Mouse (Mus musculus) layer of hippocampus, adult 9-11 months (tissue): ENCODE results near the gene Adrm1.
A peak's percentile ranks its signal among the peaks of the same experiment; 100 is the strongest.
"Not testable (repeated sequence)": the region's sequence is repeated elsewhere in the genome, so short reads cannot be mapped to it uniquely, and the experiment has no call there.

Source experiments
- DNase-seq: peaks from one replicate; pipeline ENCODE4 v3.0.0; 2022

Adrm1 gene

DNA sequence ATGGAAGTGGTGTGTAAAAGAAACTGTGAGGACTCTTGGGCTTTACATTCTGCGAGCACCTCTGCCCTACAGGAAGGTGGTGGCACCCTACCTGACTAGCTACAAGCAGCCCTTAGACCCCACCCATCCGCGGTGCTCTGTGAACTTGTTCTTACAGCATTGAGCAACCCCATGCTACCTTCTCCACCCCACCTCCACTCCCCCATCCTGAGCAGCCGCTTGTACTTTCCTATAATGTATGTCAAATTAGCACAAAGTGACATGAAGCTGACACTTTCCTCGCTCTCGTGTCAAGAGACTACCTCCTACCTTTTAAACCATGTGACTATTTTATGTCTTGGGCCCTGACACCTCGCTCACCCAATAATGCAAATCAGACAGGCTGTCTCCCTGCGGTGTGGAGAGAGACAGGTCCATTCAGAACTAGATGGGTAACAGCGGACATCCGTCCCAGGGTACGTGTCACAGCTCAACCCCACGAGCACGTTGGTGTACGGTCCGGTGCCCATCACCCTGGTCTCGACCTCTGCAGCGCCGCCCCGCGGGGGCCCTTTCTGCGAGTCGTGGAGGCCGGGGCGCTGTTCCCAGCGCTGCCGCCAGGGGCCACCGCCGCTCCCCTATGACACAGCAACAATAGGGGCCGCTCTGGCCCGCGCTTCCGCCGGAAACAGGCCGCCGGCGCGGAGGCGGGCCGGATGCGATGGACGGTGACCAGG lies at the start of gene Adrm1:
Adrm1 (plus strand) TSS at position 680 of the 716 bp plus-strand sequence.
- peak; percentile 98 for DNase-seq

DNA sequence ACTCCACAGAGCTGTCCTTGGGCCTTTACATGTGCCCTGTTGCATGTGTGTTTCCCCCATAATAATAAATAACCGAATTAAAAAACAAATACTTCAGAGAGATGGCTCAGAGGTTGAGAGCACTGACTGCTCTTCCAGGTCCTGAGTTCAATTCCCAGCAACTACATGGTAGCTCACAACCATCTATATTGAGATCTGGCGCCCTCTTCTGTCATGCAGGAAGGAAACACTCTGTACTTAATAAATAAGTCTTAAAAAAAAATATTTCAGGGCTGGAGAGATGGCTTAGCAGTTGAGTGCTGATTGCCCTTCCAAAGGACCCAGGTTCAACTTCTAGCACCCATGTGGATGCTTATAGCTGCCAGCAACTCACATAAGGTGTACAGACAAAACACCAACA lies 47.1 kb upstream of the Adrm1 start:
- no peak for DNase-seq

DNA sequence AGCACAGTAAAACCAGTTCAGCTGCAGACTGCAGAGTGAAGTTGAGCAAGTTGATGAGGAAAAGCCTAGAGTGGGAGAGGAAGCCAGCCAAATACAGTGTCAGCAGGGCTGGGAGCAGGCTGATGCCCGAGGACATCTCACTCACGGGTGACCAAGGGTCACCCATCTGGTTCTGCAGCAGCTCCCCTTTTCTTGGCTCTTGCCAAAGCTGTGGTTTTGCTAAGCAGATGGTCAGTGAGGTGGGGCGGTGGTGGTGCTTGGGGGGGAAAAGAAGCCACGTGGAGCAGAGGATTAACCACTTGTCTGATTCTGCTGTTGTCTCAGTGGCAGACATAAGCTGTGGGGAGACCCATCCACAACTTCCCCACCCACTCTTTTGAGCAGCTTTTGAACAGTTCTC lies 45.1 kb upstream of the Adrm1 start:
- peak; percentile 67 for DNase-seq

DNA sequence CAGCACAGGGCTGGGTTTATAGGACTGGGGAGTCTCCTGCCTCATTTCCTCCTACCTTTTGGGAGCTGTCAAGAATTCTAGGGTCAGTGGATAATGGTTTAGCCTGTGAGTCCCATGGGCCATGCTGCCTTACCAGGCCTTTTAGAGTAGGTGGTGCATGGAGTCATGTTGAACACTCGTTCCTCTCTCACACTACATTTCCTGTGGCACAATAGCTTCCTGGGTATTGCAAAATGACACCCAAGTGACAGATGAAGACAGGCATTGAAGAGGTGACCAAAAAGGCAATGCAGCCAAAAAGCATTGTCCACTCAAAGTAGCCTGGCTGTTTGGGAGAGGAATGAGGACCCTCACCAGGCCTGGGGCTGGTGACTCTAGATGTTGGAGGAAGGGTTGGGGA lies 43.6 kb upstream of the Adrm1 start:
- no peak for DNase-seq

DNA sequence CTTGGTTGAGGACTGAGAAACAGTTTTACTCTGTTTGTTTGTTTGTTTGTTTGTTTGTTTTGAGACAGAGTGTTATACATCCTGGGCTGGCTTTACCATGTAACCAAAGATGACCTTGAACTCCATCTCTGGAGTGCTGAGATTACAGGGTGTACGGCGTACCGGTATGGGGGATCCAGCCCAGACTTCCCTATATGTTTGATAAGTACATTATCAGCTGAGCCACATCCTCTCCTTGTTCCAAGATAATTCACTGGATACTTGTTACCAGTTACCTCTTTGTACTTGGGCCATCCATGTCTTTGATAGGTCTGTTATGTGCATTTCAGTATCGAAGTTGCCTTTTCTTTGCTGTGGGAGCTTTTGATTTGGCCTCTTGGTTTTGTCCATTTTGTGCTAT lies 38.1 kb upstream of the Adrm1 start:
- no peak for DNase-seq

DNA sequence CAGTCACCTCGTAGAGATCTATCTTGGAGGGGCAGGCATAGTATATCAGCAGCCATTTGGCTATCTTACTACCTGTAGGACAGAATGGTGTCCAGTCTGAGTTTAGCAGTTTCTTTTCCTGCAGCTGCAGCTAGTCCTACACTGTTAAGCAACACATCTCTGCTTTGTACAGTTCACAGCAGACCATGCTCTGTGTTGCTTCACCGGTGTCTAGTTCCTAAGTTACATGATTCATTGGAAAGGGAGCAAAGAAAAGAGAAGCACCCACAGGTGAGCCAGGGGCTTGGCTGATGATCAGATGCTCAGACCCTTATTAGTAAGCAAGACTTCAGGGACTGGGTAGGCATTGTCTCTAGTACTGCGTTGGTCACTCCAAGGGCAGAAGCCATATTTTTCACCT lies 37.4 kb upstream of the Adrm1 start:
- DNase-seq = no peak

DNA sequence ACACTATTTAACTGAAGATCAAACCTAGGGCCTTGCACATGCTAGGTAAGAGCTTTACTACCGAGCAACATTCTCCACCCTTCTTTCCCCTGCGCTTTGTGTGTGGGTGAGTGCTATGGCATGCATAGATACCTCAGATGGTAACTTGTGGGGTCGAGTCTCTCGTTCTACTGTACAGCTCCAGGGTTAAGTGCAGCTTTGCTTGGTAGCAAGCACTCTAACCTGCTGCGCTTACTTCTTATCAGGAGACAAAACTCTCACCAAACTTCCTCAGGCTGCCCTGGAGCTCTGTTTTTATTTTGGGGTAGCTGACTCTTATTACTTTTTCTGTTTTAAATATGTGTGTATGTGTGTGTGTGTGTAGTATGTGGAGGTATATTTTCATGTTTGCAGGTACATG lies 35.9 kb upstream of the Adrm1 start:
- DNase-seq = no peak

DNA sequence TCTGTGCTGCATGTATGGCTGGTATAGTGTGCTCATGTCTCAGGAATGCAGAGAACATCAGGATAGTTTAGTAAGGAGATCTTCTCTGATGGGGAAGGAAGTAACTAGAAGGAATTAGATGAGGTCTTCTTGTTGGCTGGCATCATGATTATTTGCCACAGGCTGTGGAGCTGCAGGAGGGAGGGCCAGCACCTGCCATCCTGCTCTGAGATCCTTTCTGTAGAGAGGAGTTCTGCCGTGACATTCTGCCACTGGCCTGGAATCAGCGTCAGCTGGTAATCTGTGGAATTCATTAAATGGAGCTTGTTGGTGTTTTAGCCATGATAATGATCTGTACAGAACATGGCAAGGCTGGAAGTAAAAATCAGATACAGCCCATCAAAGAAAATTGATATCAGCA lies 25.2 kb upstream of the Adrm1 start:
- no peak for DNase-seq

DNA sequence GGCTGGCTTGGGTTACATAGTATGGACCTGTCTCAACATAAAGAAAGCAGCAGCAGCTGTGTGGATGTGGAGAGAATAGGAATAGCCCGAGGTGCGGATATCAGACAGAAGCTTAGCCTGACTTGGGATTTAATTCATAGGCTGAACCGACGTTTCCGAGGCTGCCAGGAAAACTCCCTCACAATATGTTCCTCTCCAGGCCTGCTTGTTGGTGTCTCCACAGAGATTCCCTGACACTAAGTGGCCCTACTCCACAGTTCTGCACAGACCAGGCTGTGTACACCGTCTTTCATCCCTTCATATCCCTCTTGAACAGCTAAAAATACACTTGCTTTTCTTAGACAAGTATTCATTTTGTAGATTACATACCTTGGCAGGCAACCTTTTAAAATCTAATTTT lies 23.9 kb upstream of the Adrm1 start:
- DNase-seq = no peak

DNA sequence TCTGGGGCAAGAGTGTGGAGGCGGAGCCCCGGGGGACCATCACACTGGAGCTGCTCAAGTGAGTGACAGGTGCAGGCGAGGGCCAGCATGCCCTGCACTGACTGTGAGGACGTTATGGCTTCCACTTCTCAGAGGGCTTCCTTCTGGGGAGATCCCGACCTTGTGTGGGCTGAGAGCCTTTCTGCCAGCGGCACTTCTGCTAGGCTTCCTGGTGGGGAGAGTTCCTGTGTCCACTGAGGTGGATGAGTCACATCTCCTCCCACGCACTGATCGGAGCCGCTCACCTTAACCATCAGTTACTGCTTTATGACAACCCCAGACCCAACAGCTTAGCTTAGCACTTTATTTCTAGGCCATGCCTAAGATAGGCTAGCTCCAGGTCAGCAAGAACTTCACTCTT lies 22.7 kb upstream of the Adrm1 start:
- no peak for DNase-seq

DNA sequence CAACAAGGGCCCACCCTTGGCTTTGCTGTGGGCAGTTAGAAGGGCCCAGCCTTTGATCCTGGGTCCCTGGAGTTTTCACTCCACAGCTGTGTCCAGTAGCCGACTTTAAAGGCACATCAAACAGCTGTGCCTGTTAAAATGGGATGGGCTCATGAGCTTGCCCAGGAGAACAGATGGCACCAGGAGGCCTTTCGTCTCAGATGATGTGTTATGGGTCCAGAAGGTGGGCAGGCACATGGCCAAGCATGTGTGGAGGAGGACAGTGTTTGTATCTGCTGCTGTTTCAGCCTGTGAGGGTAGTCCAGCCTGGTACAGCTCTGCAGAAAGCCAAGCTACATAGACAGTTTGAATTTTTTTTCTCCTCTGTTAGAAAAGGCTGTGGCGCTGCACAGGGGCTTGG lies 16.5 kb upstream of the Adrm1 start:
- peak; percentile 55 for DNase-seq

DNA sequence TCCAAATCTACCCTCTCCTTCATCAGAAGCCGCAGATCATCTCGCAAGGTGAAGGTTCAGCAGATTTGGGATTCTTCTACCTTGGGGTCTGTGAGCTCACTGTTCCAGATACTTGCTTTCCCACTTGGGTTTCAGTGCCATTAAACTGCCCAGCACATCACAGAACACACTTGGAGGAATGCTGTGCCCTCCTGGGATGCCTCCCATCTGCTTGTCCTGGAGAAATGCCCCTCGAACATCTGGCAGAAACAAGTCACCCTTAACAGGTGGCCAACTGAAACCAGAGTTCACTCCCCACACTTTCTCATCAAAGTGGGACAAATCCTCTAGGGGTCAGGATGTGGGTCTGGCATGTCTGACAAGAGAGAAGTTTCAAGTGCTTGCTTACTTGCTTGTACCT lies 12.7 kb upstream of the Adrm1 start:
- no peak for DNase-seq

DNA sequence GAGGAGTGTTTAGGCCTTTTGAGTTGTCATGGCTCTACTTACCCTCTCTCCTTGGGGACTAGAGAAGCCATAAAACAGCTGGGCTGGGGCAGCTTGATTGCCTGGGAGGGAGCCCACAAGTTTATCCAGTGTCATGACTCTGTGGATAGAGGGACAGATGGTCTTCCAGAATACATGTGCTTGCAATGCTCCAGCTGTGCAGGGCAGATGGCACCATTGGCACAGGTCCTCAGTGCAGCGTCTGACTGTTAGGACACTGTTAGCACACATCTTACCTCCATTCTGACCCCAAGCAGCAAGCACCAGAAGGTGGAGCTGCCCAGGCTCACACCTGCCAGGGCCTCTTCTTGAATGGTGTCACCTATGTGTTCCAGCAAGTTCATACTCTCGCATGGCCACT lies 5.4 kb upstream of the Adrm1 start:
- no peak for DNase-seq

DNA sequence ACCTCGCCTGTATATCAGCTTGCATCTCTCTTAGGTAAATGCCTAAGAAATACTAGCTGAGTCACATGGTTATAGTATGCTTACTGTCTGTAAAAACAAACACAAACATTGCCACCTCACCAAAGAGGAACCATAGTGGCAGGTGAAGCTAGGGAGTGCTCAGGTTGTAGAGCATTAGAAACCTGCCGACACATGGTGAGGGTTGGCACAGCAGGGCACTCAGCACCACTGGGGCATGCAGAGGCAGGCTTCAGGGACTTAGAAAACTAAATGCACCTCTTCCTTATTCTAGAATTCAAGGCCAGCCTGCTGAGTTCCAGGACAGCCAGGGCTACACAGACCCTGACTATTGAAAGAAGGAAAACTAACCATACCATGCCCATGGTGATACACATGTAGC lies 4.4 kb upstream of the Adrm1 start:
- no peak for DNase-seq

DNA sequence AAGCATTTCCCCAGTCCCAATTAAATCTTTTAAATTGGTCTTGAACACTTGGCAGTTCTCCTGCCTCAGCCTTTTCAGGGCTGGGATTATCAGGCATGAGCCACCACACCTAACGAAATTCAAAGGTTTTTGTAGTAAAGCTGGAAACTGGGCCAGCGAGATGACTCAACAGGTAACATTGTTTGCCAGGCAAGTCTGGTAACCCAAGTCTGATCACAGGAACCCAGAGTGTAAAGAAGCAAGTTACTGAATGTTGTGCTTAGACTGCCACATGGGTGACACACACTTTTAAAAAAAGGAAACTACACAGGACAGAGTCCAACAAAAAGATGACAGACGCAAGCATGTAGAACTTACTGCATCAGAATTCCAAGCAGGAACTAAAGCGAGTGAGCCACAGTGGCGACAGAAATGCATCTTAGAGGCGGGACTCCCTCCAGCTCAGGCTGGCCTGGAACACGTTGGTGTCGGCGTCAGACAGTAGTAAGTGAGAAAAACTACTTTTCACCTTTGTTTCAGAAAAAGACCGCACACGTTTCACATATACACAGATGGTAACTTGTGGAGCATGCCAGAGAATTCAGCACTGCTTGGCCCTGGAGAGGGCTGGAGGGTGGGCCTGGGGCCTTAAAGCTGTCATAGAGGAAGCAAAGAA lies 1.0 kb upstream of the Adrm1 start:
- no peak for DNase-seq

DNA sequence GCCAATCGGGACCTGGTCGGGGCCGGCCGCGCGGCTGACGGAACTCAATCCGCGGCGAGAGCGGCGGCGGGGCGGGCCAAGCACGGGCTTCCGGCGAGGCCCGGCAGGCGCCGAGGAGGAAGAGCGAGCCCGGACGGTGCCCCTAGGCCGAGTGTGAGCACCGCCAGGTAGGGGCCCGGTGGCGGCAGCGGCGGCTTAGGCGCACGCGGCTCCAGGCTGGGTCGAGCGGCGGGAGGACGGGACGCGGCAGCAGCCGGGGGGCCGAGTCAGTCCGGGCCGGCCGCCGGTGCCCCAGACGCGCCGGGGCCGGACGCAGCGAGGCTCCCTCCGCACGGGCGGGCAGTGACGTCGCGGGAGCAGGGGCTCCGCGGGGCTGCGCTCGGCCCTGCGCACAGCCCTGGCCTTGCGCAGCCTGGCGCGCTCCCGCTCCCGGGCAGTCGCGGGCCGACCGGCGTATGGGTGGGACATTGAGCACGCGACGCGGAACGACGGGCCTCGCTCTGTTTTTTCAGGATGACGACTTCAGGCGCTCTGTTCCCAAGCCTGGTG lies 311 bp downstream of the Adrm1 start:
- DNase-seq = no peak

DNA sequence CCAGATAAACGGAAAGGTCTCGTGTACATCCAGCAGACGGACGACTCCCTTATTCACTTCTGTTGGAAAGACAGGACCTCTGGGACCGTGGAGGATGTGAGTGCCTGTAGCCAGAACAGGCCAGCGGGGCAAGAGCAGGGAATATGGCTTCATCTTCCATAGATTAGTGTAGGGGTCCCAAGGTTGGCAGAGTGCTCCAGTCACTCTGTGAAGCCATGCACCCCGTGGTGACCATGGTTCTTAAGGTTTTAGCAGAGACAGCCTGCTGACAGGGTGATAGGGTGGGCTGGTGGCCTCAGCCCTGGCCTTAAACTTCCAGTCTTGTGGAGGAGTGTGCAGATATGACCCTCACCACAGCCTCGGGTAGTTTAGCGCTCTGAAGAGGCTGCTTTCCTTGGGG lies 867 bp downstream of the Adrm1 start:
- no peak for DNase-seq

DNA sequence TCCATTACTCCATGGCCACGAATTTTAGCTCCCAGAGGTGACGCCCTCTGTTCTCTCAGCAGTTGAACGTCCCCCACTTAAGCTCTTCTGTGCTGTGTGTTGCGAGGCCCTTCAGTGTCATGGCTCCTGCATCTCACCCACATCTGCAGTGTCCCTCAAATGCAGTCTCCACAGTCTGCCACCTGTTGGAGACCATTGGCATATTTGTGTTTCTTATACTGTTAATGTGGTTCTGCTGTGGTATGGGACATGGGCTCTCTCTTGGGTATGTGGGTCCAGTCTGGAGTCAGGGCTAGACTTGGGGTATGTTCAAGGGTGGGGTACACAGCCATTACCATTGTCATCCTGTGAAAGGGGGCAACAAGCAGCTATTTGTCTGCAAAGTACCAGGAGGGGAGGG lies 1.9 kb downstream of the Adrm1 start:
- DNase-seq = no peak

DNA sequence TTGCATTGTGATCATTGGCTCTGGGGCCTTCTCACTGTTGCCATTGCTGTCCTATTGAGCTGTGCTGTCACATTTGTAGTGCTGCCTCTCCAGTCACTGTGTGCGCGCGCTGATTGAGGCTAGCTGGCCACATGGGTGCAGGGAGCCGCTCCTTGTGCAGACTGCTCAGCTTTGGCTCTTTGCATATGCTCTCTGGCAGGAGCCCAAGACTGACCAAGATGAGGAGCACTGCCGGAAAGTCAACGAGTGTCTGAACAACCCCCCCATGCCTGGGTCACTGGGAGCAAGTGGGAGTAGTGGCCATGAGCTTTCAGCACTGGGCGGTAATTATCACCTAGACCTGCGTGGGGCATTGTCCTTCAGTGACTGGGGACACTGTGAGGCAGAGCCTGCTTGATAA lies 2.4 kb downstream of the Adrm1 start:
- not testable (repeated sequence) for DNase-seq

DNA sequence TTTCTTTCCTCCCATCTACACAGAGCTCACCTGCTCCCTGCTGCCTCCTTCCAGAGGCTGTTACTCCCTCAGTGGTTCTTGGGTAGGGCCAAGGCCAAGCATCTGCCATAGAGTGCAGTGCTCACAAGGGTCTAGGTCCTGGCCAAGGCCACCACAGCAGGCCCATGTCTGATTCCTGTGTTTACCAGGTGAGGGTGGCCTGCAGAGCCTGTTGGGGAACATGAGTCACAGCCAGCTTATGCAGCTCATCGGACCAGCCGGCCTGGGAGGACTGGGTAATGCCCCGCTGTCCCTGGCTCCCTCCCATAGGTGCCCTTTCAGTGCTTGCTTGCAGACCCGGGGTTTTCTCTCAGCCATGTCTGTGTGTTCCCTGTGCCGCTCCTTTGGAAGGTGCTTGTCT lies 2.8 kb downstream of the Adrm1 start:
- DNase-seq = no peak

DNA sequence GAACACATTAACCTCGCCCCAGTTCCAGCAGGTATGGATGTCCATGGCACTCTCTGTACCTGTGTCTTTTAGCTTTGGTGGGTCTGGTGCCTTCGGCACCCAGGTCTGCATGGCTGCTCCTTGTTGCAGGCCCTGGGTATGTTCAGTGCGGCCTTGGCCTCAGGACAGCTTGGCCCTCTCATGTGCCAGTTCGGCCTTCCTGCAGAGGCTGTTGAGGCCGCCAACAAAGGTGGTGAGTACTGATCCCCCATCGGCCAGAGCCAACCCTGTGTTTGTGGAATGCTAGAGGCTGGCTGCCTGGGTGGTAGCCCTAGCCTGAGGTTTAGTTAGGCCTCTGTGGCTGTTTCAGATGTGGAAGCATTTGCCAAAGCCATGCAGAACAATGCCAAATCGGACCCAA lies 4.4 kb downstream of the Adrm1 start:
- no peak for DNase-seq

DNA sequence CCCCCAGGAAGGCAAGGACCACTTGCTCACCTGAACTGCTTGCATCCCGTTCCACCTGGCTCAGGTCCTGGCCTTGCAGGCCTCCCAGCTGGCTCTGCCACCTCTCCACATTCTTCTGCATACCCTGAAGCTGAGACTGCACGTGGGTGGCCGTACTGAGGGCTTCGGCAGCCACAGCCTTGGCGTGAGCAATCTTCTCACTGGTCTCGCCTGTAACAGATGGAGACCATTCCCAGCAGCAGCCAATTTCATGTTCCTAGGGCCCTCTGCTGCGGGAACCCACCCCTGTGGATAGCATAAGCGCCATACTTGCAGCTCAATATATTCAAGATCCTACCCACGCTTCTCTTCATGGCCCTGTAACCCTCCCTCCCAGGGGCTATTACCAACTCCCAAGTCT lies 10.3 kb downstream of the Adrm1 start:
- DNase-seq = no peak

DNA sequence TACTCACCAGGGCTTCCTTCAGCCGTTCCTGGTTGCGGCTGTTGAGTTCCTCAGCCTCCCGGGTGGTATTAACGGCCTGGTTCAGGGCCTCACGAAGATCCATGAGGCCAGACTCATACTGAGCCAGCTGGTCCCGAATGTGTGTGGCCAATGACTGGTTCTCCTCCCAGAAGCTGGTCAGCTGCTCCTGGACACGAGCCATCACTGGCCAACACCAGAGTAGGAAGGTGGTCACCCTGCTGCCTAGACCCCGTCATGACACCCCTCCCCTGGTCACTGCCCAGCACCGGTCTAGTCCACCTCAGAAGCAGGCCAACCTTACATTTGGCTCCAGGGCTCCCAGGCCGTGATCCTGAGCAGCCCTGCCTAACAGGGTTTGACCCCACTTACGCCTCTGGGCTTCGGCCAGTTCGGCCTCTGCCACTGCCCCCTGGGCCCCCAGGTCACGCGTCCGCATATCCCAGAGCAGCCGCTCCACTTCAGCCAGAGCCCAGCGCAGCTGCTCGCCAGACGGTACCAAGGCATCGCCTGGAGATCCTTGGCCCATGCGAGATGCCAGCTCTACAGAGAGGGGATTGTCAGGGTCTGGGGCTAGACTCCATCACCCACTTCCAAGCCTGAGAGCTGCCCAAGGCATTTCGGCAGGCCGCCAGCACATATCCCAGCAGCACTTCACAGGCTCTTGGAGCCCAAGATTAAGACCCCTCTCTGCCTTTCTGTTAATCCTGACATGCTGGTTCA lies 12.9 kb downstream of the Adrm1 start:
- DNase-seq = no peak

DNA sequence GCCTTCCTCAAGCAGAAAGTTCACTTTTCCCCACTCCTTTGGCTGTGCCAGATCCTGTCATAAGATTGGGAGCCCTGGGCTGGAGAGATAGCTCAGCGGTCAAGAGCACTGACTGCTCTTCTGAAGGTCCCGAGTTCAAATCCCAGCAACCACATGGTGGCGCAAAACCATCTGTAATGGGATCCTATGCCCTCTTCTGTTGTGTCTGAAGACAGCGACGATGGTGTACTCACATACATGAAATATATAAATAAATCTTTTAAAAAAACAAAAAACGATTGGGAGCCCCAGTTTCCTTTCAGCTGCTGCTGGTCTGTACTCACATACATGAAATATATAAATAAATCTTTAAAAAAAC lies 13.4 kb downstream of the Adrm1 start:
- DNase-seq = no peak
